Mouse (Mus musculus): ENCODE measurements around the gene Serpina5. TPM values are rescaled to one million over a fixed set of nuclear protein-coding genes. Genes with fewer than 3 reads are reported as not detected.

Serpina5 gene
- polyA plus RNA-seq, 1 experiment from 2014 or later = not detected

GRCm38 (mm10) chr12:104127696-104128095, 26.8 kb downstream of the Serpina5 start, which contains the start of gene Serpina3b:
TSS of gene Serpina3b (plus strand) at chr12:104127996.
- Histone ChIP-seq H3K9me3 (no peaks in the 10 kb centered on the region), H3K4me1 (replicated peaks) (no peaks in the 10 kb centered on the region), H3K4me2 (no peak within 1 kb of the TSS), H3K27ac (no peak within 1 kb of the TSS), H3K36me3 (no peaks in the 10 kb centered on the region), H3K27me3 (no peaks in the 10 kb centered on the region), H3K9ac (replicated peaks) (no peak within 1 kb of the TSS), H3K4me3 (replicated peaks) (no peak within 1 kb of the TSS)
- no peak for ATAC-seq (ENCODE audit: insufficient number of reproducible peaks, insufficient read depth, low FRiP score, low TSS enrichment, low read depth)
- WGBS = 74% methylated on average over 5 of the region's 5 CpGs

- ATAC-seq (ENCODE audit: insufficient number of reproducible peaks, insufficient read depth, low FRiP score, low TSS enrichment, low read depth) = no peak
Observed at GRCm38 (mm10) chr12:104131041-104131440, 30.1 kb downstream of the Serpina5 start.

GRCm38 (mm10) chr12:104138216-104138615, 37.3 kb downstream of the Serpina5 start:
- 82% methylated on average over 2 of the region's 2 CpGs for WGBS
- Histone ChIP-seq H3K4me1 (replicated peaks) (no peaks in the 10 kb centered on the region), H3K9me3 (no peaks in the 10 kb centered on the region), H3K27ac (no peak overlapping the region), H3K4me3 (replicated peaks) (no peak overlapping the region), H3K27me3 (no peaks in the 10 kb centered on the region), H3K36me3 (no peaks in the 10 kb centered on the region), H3K9ac (replicated peaks) (no peak overlapping the region), H3K4me2 (no peak overlapping the region)
- no peak for ATAC-seq (ENCODE audit: insufficient number of reproducible peaks, insufficient read depth, low FRiP score, low TSS enrichment, low read depth)

More at GRCm38 (mm10) chr12:104131041-104131440, 30.1 kb downstream of the Serpina5 start:
- Histone ChIP-seq H3K9me3 (no peaks in the 10 kb centered on the region), H3K27ac (no peak overlapping the region), H3K4me3 (replicated peaks) (no peak overlapping the region), H3K4me2 (no peak overlapping the region), H3K36me3 (no peaks in the 10 kb centered on the region), H3K9ac (replicated peaks) (no peak overlapping the region), H3K27me3 (no peaks in the 10 kb centered on the region), H3K4me1 (replicated peaks) (no peaks in the 10 kb centered on the region)

DNA sequence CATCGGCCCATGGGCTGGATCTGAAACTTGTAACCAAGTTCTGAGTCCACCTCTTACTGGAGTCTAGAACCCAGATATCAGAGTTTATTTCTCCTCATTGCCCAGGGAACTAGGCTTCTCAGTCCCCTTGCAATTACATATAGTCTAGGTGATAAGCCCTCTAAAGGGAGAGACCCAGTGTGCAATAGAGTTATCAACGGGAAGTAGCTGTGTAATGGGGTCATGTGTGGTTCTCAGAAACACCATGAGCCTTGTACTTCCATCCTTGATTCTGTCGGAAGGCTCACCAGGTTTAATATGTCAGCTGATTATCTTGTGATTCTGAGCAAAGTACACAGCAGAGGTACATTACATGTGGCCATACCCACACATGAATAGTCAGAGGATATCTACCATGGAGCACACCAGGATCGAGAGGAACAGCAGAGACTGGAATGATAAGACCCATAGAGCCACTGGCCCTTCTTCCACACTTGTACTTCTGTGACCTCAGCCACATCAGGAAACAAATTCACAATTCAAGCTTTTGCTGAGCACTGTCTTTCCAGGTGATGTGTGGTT, 39.7 kb downstream of the Serpina5 start:
- ATAC-seq (ENCODE audit: insufficient number of reproducible peaks, insufficient read depth, low FRiP score, low TSS enrichment, low read depth) = no peak
- 89% methylated on average over 4 of the region's 4 CpGs for WGBS

DNA sequence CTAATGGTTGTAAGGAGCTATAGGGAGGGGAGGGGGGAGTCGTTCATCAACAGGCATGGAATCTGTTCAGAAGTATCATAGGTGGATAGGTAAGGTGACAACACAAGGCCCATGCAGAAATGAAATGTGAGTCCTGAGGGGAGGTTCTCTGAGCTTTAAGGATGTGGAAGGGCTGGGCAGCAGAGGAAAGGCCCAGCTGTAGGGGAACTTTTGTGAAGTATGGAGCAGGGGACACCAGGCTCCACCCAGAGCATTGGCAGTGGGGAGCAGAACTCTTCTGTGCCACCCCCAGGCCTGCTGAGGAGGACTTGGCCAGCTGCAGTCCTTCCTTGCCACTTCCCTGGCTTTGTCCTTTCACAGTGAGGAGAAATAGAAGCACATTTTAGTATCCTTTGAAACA, 40.6 kb downstream of the Serpina5 start:
- H3K27me3 ChIP-seq = no peaks in the 10 kb centered on the region
- H3K4me3 ChIP-seq (replicated peaks) = no peak overlapping the region
- no peak for ATAC-seq (ENCODE audit: insufficient number of reproducible peaks, insufficient read depth, low FRiP score, low TSS enrichment, low read depth)
- no peak overlapping the region for H3K27ac ChIP-seq
- H3K9ac ChIP-seq (replicated peaks) = no peak overlapping the region
- H3K36me3 ChIP-seq = no peaks in the 10 kb centered on the region
- no peaks in the 10 kb centered on the region for H3K9me3 ChIP-seq
- no peaks in the 10 kb centered on the region for H3K4me1 ChIP-seq (replicated peaks)
- no peak overlapping the region for H3K4me2 ChIP-seq
- 73% methylated on average over 1 of the region's 1 CpGs for WGBS

More for the DNA sequence above, 39.7 kb downstream of the Serpina5 start:
- Histone ChIP-seq H3K36me3 (no peaks in the 10 kb centered on the region), H3K27ac (no peak overlapping the region), H3K9me3 (no peaks in the 10 kb centered on the region), H3K27me3 (no peaks in the 10 kb centered on the region), H3K4me2 (no peak overlapping the region), H3K4me1 (replicated peaks) (no peaks in the 10 kb centered on the region), H3K9ac (replicated peaks) (no peak overlapping the region), H3K4me3 (replicated peaks) (no peak overlapping the region)

GRCm38 (mm10) chr12:104142427-104142826, 41.5 kb downstream of the Serpina5 start:
- Histone ChIP-seq H3K27ac (no peak overlapping the region), H3K27me3 (no peaks in the 10 kb centered on the region), H3K4me3 (replicated peaks) (no peak overlapping the region), H3K36me3 (no peaks in the 10 kb centered on the region), H3K4me2 (no peak overlapping the region), H3K9ac (replicated peaks) (no peak overlapping the region), H3K9me3 (no peaks in the 10 kb centered on the region), H3K4me1 (replicated peaks) (no peaks in the 10 kb centered on the region)
- no peak for ATAC-seq (ENCODE audit: insufficient number of reproducible peaks, insufficient read depth, low FRiP score, low TSS enrichment, low read depth)
- 59% methylated on average over 1 of the region's 1 CpGs for WGBS

GRCm38 (mm10) chr12:104143286-104143685, 42.4 kb downstream of the Serpina5 start:
- H3K4me1 ChIP-seq (replicated peaks) = no peaks in the 10 kb centered on the region
- H3K27me3 ChIP-seq = no peaks in the 10 kb centered on the region
- H3K4me2 ChIP-seq = no peak overlapping the region
- no peak overlapping the region for H3K9ac ChIP-seq (replicated peaks)
- whole genome bisulfite sequencing = 58% methylated on average over 1 of the region's 1 CpGs
- no peak overlapping the region for H3K4me3 ChIP-seq (replicated peaks)
- H3K27ac ChIP-seq = no peak overlapping the region
- ATAC-seq (ENCODE audit: insufficient number of reproducible peaks, insufficient read depth, low FRiP score, low TSS enrichment, low read depth) = no peak
- H3K9me3 ChIP-seq = no peaks in the 10 kb centered on the region
- H3K36me3 ChIP-seq = no peaks in the 10 kb centered on the region

DNA sequence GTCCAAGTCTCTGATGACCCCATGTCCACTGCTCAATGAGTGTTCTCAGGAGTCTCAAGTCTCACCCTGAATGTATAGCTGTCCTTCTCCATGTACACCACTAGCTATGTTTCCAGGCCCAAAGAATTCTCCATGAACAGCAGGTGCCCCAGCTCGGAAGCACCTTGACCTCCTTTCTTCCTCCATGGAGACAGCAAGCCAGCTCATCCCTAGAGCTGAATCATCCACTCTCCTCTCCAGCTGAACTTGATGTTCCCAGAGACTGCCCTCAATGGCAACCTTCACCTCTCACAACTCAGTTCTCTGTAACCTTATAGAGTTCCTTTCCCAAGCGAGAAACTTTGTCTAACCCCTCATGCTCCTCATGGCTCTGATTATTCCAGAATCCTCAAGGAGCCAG, 44.7 kb downstream of the Serpina5 start:
- no peaks in the 10 kb centered on the region for H3K9me3 ChIP-seq
- no peak overlapping the region for H3K4me3 ChIP-seq (replicated peaks)
- WGBS = 84% methylated on average over 2 of the region's 2 CpGs
- H3K4me2 ChIP-seq = no peak overlapping the region
- no peaks in the 10 kb centered on the region for H3K27me3 ChIP-seq
- no peaks in the 10 kb centered on the region for H3K36me3 ChIP-seq
- no peaks in the 10 kb centered on the region for H3K4me1 ChIP-seq (replicated peaks)
- no peak for ATAC-seq (ENCODE audit: insufficient number of reproducible peaks, insufficient read depth, low FRiP score, low TSS enrichment, low read depth)
- H3K27ac ChIP-seq = no peak overlapping the region
- H3K9ac ChIP-seq (replicated peaks) = no peak overlapping the region

GRCm38 (mm10) chr12:104151989-104152388, 51.1 kb downstream of the Serpina5 start:
- 82% methylated on average over 2 of the region's 2 CpGs for WGBS

GRCm38 (mm10) chr12:104153041-104153645, 52.2 kb downstream of the Serpina5 start:
- ATAC-seq (ENCODE audit: insufficient number of reproducible peaks, insufficient read depth, low FRiP score, low TSS enrichment, low read depth) = no peak
- no peak overlapping the region for H3K27ac ChIP-seq

More at GRCm38 (mm10) chr12:104151989-104152388, 51.1 kb downstream of the Serpina5 start:
- ATAC-seq (ENCODE audit: insufficient number of reproducible peaks, insufficient read depth, low FRiP score, low TSS enrichment, low read depth) = no peak
- Histone ChIP-seq H3K36me3 (no peaks in the 10 kb centered on the region), H3K27ac (no peak overlapping the region), H3K9me3 (no peaks in the 10 kb centered on the region), H3K27me3 (no peaks in the 10 kb centered on the region), H3K9ac (replicated peaks) (no peak overlapping the region), H3K4me2 (no peak overlapping the region), H3K4me1 (replicated peaks) (no peaks in the 10 kb centered on the region), H3K4me3 (replicated peaks) (no peak overlapping the region)

GRCm38 (mm10) chr12:104153656-104154055, 52.7 kb downstream of the Serpina5 start, which contains the start of gene Serpina3c:
TSS of gene Serpina3c (minus strand) at chr12:104153870.
- ATAC-seq (ENCODE audit: insufficient number of reproducible peaks, insufficient read depth, low FRiP score, low TSS enrichment, low read depth) = no peak
- 85% methylated on average over 2 of the region's 2 CpGs for WGBS
- no peaks in the 10 kb centered on the region for H3K27me3 ChIP-seq
- no peak within 1 kb of the TSS for H3K4me3 ChIP-seq (replicated peaks)
- no peaks in the 10 kb centered on the region for H3K9me3 ChIP-seq
- H3K4me1 ChIP-seq (replicated peaks) = no peaks in the 10 kb centered on the region
- no peak within 1 kb of the TSS for H3K9ac ChIP-seq (replicated peaks)
- no peak within 1 kb of the TSS for H3K27ac ChIP-seq
- no peaks in the 10 kb centered on the region for H3K36me3 ChIP-seq
- no peak within 1 kb of the TSS for H3K4me2 ChIP-seq

More at GRCm38 (mm10) chr12:104153041-104153645, 52.2 kb downstream of the Serpina5 start:
- Histone ChIP-seq H3K27me3 (no peaks in the 10 kb centered on the region), H3K9ac (replicated peaks) (no peak overlapping the region), H3K9me3 (no peaks in the 10 kb centered on the region), H3K4me1 (replicated peaks) (no peaks in the 10 kb centered on the region), H3K36me3 (no peaks in the 10 kb centered on the region), H3K4me3 (replicated peaks) (no peak overlapping the region), H3K4me2 (no peak overlapping the region)
- 77% methylated on average over 3 of the region's 3 CpGs for WGBS

Measured in limb, embryonic 12.5 days (tissue).